Mouse (Mus musculus): ENCODE data around the gene Skil. TPM values are rescaled to one million over a fixed set of nuclear protein-coding genes. Genes with fewer than 3 reads are reported as not detected.

Skil gene
- polyA plus RNA-seq, 1 experiment from 2014 or later = 4.9 TPM

- H3K4me3 ChIP-seq (replicated peaks) = no peak overlapping the region
- DNase-seq (no peak), ATAC-seq (ENCODE audit: low read depth) (no peak)
- H3K27ac ChIP-seq = no peak overlapping the region
- H3K36me3 ChIP-seq = no peaks in the 10 kb centered on the region
- H3K4me1 ChIP-seq (replicated peaks) = peaks cover 6% of the 10 kb centered on the region
- no peak overlapping the region for H3K9ac ChIP-seq
- 49% methylated on average over 6 of the region's 6 CpGs for WGBS (ENCODE audit: insufficient replicate concordance)
- H3K9me3 ChIP-seq (replicated peaks) = no peaks in the 10 kb centered on the region
- peaks cover 39% of the 10 kb centered on the region for H3K27me3 ChIP-seq
- no peak overlapping the region for H3K4me2 ChIP-seq
Measured at GRCm38 (mm10) chr3:31152108-31152507, 57.2 kb downstream of the Skil start.

GRCm38 (mm10) chr3:31156126-31156525 lies 61.3 kb downstream of the Skil start:
- H3K4me3 ChIP-seq (replicated peaks) = no peak overlapping the region
- no peaks in the 10 kb centered on the region for H3K36me3 ChIP-seq
- peaks cover 4% of the 10 kb centered on the region; the same call in 1 of the 2 replicates for H3K27me3 ChIP-seq
- ATAC-seq (ENCODE audit: low read depth) = no peak
- H3K27ac ChIP-seq = no peak overlapping the region
- no peaks in the 10 kb centered on the region for H3K4me1 ChIP-seq (replicated peaks)
- DNase-seq = no peak
- no peak overlapping the region for H3K9ac ChIP-seq
- no peaks in the 10 kb centered on the region for H3K9me3 ChIP-seq (replicated peaks)
- WGBS (ENCODE audit: insufficient replicate concordance) = 69% methylated on average over 3 of the region's 3 CpGs
- no peak overlapping the region for H3K4me2 ChIP-seq

DNA sequence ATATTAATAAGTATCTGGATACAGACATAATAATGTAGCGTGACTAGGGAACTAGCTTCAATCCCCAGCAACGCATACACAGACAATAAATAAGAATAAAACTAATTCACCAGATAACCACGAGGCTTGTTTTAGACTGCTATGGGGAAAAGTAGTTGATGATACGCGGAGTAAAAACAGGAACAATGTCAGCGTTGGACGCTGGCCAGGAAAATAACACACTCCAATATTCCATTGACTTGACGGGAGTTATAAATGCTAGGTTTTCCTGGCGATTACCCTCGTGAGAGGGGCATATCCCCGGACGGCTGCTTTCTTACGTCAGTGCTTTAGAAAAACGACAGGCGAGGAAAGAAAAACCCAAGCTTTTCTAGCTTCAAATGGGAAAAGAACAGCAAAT lies 62.9 kb downstream of the Skil start:
- H3K9ac ChIP-seq = no peak overlapping the region
- no peaks in the 10 kb centered on the region for H3K9me3 ChIP-seq (replicated peaks)
- H3K27me3 ChIP-seq = no peaks in the 10 kb centered on the region
- H3K4me3 ChIP-seq (replicated peaks) = no peak overlapping the region
- ATAC-seq (ENCODE audit: low read depth) (no peak), DNase-seq (no peak)
- H3K27ac ChIP-seq = no peak overlapping the region
- H3K4me2 ChIP-seq = no peak overlapping the region
- WGBS (ENCODE audit: insufficient replicate concordance) = 67% methylated on average over 15 of the region's 15 CpGs
- no peaks in the 10 kb centered on the region for H3K4me1 ChIP-seq (replicated peaks)
- no peaks in the 10 kb centered on the region for H3K36me3 ChIP-seq

- H3K36me3 ChIP-seq = no peaks in the 10 kb centered on the region
- no peaks in the 10 kb centered on the region for H3K4me1 ChIP-seq (replicated peaks)
- ATAC-seq (ENCODE audit: low read depth) = no peak
Measured at GRCm38 (mm10) chr3:31160046-31160445, 65.2 kb downstream of the Skil start.

GRCm38 (mm10) chr3:31161336-31161735 lies 66.5 kb downstream of the Skil start:
- Histone ChIP-seq H3K36me3 (no peaks in the 10 kb centered on the region), H3K9me3 (replicated peaks) (no peaks in the 10 kb centered on the region), H3K27me3 (no peaks in the 10 kb centered on the region), H3K4me3 (replicated peaks) (no peak overlapping the region), H3K27ac (no peak overlapping the region), H3K4me2 (no peak overlapping the region), H3K9ac (no peak overlapping the region), H3K4me1 (replicated peaks) (no peaks in the 10 kb centered on the region)
- 48% methylated on average over 6 of the region's 6 CpGs for WGBS (ENCODE audit: insufficient replicate concordance)
- DNase-seq = no peak
- no peak for ATAC-seq (ENCODE audit: low read depth)

More at GRCm38 (mm10) chr3:31160046-31160445, 65.2 kb downstream of the Skil start:
- WGBS (ENCODE audit: insufficient replicate concordance) = 38% methylated on average over 10 of the region's 10 CpGs
- H3K4me2 ChIP-seq = no peak overlapping the region
- H3K9ac ChIP-seq = no peak overlapping the region
- H3K27ac ChIP-seq = no peak overlapping the region
- no peak overlapping the region for H3K4me3 ChIP-seq (replicated peaks)
- H3K9me3 ChIP-seq (replicated peaks) = no peaks in the 10 kb centered on the region
- H3K27me3 ChIP-seq = no peaks in the 10 kb centered on the region
- DNase-seq = no peak

- Histone ChIP-seq H3K27ac (no peak overlapping the region), H3K9me3 (replicated peaks) (no peaks in the 10 kb centered on the region), H3K4me2 (no peak overlapping the region), H3K9ac (no peak overlapping the region), H3K27me3 (no peaks in the 10 kb centered on the region), H3K36me3 (no peaks in the 10 kb centered on the region), H3K4me3 (replicated peaks) (no peak overlapping the region), H3K4me1 (replicated peaks) (no peaks in the 10 kb centered on the region)
- DNase-seq (no peak), ATAC-seq (ENCODE audit: low read depth) (no peak)
- 77% methylated on average over 14 of the region's 14 CpGs for WGBS (ENCODE audit: insufficient replicate concordance)
Measured at GRCm38 (mm10) chr3:31162860-31163259, 68.0 kb downstream of the Skil start.

- no peak overlapping the region for H3K4me3 ChIP-seq (replicated peaks)
- no peak overlapping the region for H3K27ac ChIP-seq
- ATAC-seq (ENCODE audit: low read depth) (no peak), DNase-seq (no peak)
- 62% methylated on average over 3 of the region's 3 CpGs for WGBS (ENCODE audit: insufficient replicate concordance)
- no peaks in the 10 kb centered on the region for H3K36me3 ChIP-seq
- no peak overlapping the region for H3K4me2 ChIP-seq
- H3K9me3 ChIP-seq (replicated peaks) = no peaks in the 10 kb centered on the region
- H3K27me3 ChIP-seq = no peaks in the 10 kb centered on the region
- H3K9ac ChIP-seq = no peak overlapping the region
- no peaks in the 10 kb centered on the region for H3K4me1 ChIP-seq (replicated peaks)
Measured at GRCm38 (mm10) chr3:31165803-31166202, 70.9 kb downstream of the Skil start.

- Histone ChIP-seq H3K4me3 (replicated peaks) (no peak overlapping the region), H3K9me3 (replicated peaks) (no peaks in the 10 kb centered on the region), H3K27ac (no peak overlapping the region), H3K4me2 (no peak overlapping the region), H3K9ac (no peak overlapping the region), H3K36me3 (no peaks in the 10 kb centered on the region), H3K27me3 (no peaks in the 10 kb centered on the region), H3K4me1 (replicated peaks) (no peaks in the 10 kb centered on the region)
- no peak for DNase-seq
- WGBS (ENCODE audit: insufficient replicate concordance) = 70% methylated on average over 12 of the region's 12 CpGs
- ATAC-seq (ENCODE audit: low read depth) = no peak
Measured at GRCm38 (mm10) chr3:31166365-31166871, 71.6 kb downstream of the Skil start.

Other genes starting within 250 kb of the Skil start
- 2.7 and 3.4 TPM in 2 replicates for gene Gpr160, start 239.1 kb upstream of the Skil start, polyA plus RNA-seq (2015; fragmentation: Nextera tagmentation; extraction: Ambion mirVana)
- gene Phc3, start 125.6 kb upstream of the Skil start, polyA plus RNA-seq (2015; fragmentation: Nextera tagmentation; extraction: Ambion mirVana) = 1.7 and 1.8 TPM in 2 replicates
- gene Prkci, start 99.3 kb upstream of the Skil start, polyA plus RNA-seq (2015; fragmentation: Nextera tagmentation; extraction: Ambion mirVana) = 5.0 and 7.4 TPM in 2 replicates
- gene Cldn11, start 54.9 kb downstream of the Skil start, polyA plus RNA-seq (2015; fragmentation: Nextera tagmentation; extraction: Ambion mirVana) = 0.12 and 0.30 TPM in 2 replicates
- 0.06 TPM in 2 replicates for gene Slc7a14, start 215.3 kb downstream of the Skil start, polyA plus RNA-seq (2015; fragmentation: Nextera tagmentation; extraction: Ambion mirVana)

Measured in liver, embryonic 13.5 days (tissue).